Mouse (Mus musculus) CH12.LX (cell line): ENCODE results near the gene Ubap1.

Experiments
- CTCF ChIP-seq, 2 experiments: IDR thresholded peaks in 1 of 2; conservative IDR thresholded peaks in 1 of 2; 2 replicates each; pipeline ENCODE4 v1.5.1; 2011 to 2012; ENCODE audit warnings: low read depth in 2 of 2, low read length in 2 of 2, improper control_type of control experiment in 1 of 2, inconsistent platforms in 1 of 2, mild to moderate bottlenecking in 1 of 2, moderate library complexity in 1 of 2
- EP300 ChIP-seq: IDR thresholded peaks from 2 replicates; pipeline ENCODE4 v1.6.1; 2011; ENCODE audit warnings: low read length, improper control_type of control experiment
- KAT2A ChIP-seq: IDR thresholded peaks from 2 replicates; pipeline ENCODE4 v1.6.1; 2012; ENCODE audit warnings: low read length, improper control_type of control experiment, inconsistent platforms; ENCODE audit not compliant: insufficient replicate concordance
- MAFK ChIP-seq: IDR thresholded peaks from 2 replicates; pipeline ENCODE4 v1.6.1; 2011; ENCODE audit warnings: low read length, improper control_type of control experiment; ENCODE audit not compliant: insufficient replicate concordance
- NELFE ChIP-seq: IDR thresholded peaks from 2 replicates; pipeline ENCODE4 v1.6.1; 2011; ENCODE audit warnings: low read depth, low read length, improper control_type of control experiment
- NRF1 ChIP-seq: IDR thresholded peaks from 2 replicates; pipeline ENCODE4 v1.6.1; 2014; ENCODE audit warnings: low read depth, mild to moderate bottlenecking, inconsistent platforms, low read length, improper control_type of control experiment, moderate library complexity
- PAX5 ChIP-seq: IDR thresholded peaks from 2 replicates; pipeline ENCODE4 v1.6.1; 2012; ENCODE audit warnings: low read length, inconsistent platforms, mixed read lengths
- POLR2A ChIP-seq: IDR thresholded peaks from 2 replicates; pipeline ENCODE4 v1.6.1; 2011; ENCODE audit warnings: low read depth, mild to moderate bottlenecking, improper control_type of control experiment, low read length
- ZC3H11A ChIP-seq: IDR thresholded peaks from 2 replicates; pipeline ENCODE4 v1.6.1; 2012; ENCODE audit warnings: low read depth, mild to moderate bottlenecking, inconsistent platforms, low read length, improper control_type of control experiment

DNA sequence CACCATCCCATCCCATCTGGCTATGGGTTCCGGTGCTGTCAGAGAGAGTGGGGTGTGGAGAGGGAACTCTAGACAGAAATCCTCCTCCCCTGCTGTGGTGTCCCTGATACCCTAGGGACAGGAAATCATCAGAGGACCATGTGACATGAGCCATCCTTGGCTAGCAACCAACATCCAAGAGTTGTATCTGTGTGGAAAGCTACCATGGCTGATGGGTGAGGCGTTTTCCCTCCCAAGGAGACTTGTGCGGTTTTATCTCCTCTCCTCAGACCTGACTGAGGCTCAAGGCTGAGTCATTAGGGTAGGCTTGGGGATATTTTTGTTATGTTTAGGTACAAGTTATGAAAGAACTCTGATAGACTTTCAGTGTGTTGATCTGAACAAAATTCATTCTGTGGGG is 17.7 kb upstream of the Ubap1 start:
- TF ChIP-seq POLR2A (no peak), MAFK (no peak), PAX5 (no peak), CTCF (conservative IDR thresholded peaks at IDR 0.05 in 1 of 2, IDR thresholded peaks at IDR 0.05 in 1 of 2; ENCODE audit: low read depth in 2 of 2, low read length in 2 of 2) (no peak), ZC3H11A (no peak), EP300 (no peak), NRF1 (no peak), KAT2A (no peak), NELFE (no peak)
